Mouse (Mus musculus): Measurements from ENCODE around the gene Glt1d1.

DNA sequence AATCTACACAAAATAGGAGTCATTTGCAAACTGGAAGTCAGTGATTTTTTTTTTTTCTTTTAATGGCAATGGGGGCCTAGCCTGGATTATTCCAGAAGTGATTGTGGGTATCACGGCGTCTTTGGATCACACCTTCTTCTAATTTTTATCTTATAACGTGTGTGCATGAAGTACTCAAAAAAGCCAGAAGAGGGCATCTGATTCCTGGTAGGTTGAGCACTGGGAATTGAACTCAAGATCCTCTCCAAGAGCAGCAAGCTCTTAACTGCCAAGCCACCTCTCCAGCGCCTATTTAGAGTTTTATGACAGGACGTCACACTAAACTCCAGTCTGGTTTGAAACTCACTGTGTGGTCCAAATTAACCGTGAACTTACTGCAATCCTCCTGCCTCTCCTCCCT, 44.2 kb upstream of the Glt1d1 start:
- TF ChIP-seq EP300 (IDR thresholded peaks at IDR 0.05; ENCODE audit: low read depth in 1 of 2, low read length in 2 of 2) (no peak), NELFE (IDR thresholded peaks at IDR 0.05; ENCODE audit: low read depth, low read length) (no peak), MAZ (IDR thresholded peaks at IDR 0.05; ENCODE audit: low read depth, low read length) (no peak), CTCF (IDR thresholded peaks at IDR 0.05 in 2 of 3, conservative IDR thresholded peaks at IDR 0.05 in 1 of 3; ENCODE audit: control insufficient read depth in 1 of 3, insufficient read depth in 1 of 3, low read depth in 2 of 3, low read length in 3 of 3, poor library complexity in 1 of 3, severe bottlenecking in 1 of 3) (peak in 2 of 3 experiments; percentile 10 to 26; a peak in 2 of 6 replicates), POLR2A (IDR thresholded peaks at IDR 0.05; ENCODE audit: control insufficient read depth in 1 of 2, insufficient read depth in 1 of 2, low read depth in 1 of 2, low read length in 2 of 2, poor library complexity in 1 of 2) (no peak), TBP (IDR thresholded peaks at IDR 0.05; ENCODE audit: low read depth, low read length) (no peak), POLR2AphosphoS5 (IDR thresholded peaks at IDR 0.05; ENCODE audit: borderline replicate concordance, low read depth, low read length) (no peak), GATA1 (IDR thresholded peaks at IDR 0.05; ENCODE audit: low read depth, low read length) (no peak), MYC (IDR thresholded peaks at IDR 0.05; ENCODE audit: low read depth, low read length) (no peak), USF2 (IDR thresholded peaks at IDR 0.05; ENCODE audit: borderline replicate concordance in 1 of 2, insufficient read depth in 1 of 2, low read depth in 1 of 2, low read length in 2 of 2) (no peak)

All from MEL (cell line).